Mouse (Mus musculus): ENCODE data around the gene Glyr1. TPM values are rescaled to one million over a fixed set of nuclear protein-coding genes. Genes with fewer than 3 reads are reported as not detected.

Glyr1 gene
- total RNA-seq, 1 experiment from 2014 or later = 106 TPM

GRCm38 (mm10) chr16:5011285-5011684 lies 38.4 kb downstream of the Glyr1 start:
- DNase-seq = no peak

GRCm38 (mm10) chr16:5010371-5010935 lies 39.2 kb downstream of the Glyr1 start:
- DNase-seq = no peak

DNA sequence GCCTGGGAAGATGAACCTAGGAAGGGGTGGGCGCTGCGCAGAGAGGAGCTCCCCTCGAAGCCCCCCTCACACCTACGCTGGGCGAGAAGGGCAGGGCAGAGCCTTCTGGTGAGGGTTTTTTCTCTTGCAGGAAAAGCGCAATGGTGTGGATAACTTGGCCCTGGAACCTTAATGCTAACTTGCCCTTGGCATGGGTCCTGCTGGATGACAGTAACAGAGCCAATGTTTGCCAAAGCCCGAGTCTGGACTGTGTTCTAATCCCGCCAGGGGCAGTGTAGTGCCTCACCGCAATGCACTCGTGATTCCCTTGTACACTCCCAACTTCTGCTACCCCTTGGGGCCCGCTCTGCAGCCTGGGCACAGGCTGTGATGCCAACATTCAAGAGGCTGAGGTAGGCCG lies 41.6 kb downstream of the Glyr1 start:
- DNase-seq = no peak

GRCm38 (mm10) chr16:5007492-5007891 lies 42.2 kb downstream of the Glyr1 start:
- no peak for DNase-seq

DNA sequence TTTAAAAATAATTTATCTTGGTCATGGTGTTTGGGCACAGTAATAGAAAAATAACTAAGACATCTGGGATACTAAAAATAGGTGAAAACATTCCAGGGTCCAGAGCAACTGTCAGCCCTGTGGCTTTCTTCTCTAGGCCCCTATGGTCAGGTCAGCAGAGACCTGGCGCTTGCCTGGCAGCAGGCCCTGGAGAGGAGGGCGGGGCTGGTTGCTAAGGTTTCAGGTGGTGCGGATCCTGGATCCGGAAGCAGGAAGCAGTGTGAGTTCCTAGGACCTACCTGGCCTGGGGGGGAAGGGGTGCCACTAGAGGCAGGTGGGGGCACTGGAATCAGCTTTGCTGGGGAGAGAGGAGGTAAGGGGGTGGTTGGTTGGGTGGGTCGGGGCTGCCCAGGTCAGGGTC lies 42.6 kb downstream of the Glyr1 start, which contains the start of gene Smim22:
Gene Smim22, plus strand, starts transcription at position 222 of the 400 bp plus-strand sequence.
- no peak for DNase-seq

DNA sequence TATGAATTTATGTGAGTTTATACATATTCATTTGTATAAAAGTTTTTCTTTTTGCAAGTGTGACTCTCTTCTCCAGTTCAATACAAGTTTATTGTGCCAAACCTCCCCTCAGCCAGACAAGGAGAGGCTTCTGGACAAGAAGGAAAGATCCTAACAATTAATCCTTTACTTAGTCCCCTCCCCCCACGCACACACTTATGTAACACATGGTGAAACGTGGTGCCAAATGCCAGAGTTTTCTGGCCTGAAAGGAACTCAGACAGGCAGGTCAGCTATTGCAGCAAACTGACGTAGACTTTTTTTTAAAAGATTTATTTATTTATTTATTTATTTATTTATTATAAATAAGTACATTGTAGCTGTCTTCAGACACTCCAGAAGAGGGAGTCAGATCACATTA lies 49.1 kb downstream of the Glyr1 start:
- DNase-seq = no peak

- DNase-seq = no peak
These were observed 50.7 kb downstream of the Glyr1 start for GRCm38 (mm10) chr16:4998984-4999383.

DNA sequence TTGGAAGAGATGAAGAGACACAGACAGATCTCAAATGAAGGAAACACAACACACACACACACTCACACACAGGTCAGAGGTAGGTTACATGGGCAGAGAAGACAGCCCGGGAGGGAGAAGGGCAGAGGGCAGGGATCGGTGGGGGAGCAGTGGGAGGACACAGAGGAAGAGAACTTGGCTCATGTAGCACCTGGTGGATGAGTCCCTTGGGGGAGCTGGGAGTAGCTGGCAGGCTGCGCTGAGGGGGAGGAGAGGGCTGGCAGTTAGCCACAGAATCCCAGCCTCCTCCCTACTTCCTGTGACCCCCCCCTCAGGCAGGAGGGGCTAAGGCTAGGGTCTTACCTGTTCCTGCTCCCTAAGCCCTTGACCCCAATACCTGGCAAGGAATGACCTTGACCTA lies 52.1 kb downstream of the Glyr1 start, which contains the start of gene Sept12:
Gene Sept12, minus strand, starts transcription at position 300 of the 400 bp plus-strand sequence.
- DNase-seq = peak; percentile 15

DNA sequence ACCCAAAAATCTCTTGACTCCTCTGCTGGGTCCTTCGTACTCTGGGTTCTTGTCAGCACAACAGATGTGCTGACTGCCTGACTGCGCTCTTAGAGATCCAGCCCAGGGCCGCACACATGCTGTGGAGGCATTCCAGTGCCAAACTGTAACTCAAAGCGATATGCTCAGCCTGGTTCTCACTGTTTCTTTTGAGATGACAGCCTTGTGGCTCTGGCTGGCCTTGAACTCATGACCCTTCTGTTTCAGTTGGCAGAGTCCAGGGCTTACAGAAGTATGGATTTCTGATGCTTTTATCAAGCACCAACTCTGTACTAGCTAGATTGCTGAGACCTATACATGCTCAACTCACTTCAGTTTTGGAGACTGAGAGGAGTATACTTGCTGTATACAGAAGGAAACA lies 56.4 kb downstream of the Glyr1 start:
- DNase-seq = no peak

- no peak for DNase-seq
These were observed 64.9 kb downstream of the Glyr1 start for GRCm38 (mm10) chr16:4984717-4985116.

DNA sequence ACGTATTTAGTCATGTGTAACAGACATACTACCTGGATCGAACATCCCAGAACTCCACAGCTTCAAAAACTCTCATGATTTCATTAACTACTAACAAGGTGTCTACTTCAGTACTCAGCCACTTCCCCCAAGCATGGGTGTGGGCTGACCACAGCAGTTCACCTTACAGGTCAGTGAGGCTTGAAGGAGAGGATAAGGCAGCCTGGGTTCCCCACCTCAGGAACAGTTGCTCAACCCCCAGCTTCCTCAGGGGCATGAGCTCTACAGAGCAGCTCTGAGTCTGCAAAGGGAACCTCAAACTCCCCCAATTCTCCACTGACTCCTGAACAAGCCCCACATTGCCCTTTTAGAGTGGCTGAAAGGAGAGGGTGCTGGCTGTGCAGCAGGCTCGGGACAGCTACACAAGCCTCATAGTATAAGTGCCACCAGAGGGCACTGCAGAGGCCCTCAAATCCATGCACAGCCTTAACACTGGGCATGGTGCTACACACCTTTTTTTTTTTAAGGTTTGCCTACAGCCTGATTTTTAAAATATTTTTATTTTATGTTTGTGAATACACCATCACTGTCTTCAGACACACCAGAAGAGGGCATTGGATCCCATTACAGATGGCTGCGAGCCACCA lies 69.8 kb downstream of the Glyr1 start:
- no peak for DNase-seq

GRCm38 (mm10) chr16:4978275-4979051 lies 71.2 kb downstream of the Glyr1 start:
- DNase-seq = no peak

DNA sequence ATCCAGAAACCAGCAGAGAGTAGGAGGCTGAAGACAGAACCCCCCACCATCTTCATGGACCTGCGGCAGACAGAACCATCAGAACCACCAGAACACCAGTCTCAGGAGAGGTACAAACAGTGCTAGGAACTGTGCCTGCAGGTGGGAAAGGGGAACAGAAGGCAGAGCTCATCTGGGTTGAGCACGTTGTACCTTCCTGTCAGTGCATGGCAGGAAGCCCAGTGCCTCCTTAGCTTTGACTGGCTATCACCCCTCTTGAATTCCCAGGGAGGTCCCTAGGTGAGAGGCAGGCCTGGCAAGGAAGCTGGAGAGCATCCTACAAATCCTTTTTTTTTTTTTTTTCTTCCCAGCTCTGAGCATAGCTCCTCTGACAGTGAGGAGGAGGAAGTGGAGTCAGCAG lies 73.5 kb downstream of the Glyr1 start:
- no peak for DNase-seq

DNA sequence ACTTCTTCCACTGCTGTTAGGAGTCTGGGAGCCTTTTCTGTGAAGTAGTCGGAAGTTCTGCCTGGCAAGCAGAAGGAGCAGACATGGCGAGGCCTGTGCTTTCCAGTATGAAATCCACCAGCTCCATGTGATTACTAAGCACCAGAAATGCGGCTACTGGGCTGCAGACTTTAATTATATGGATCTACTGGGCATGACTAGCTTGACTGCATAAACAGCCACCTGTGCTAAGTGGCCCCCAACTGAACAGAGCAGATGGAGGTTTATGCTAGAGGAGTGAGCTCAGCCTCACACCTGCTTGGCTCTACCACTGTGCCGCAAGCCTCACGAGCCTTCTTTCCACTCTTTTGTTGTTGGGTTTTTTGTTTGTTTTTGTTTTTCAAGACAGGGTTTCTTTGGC lies 75.1 kb downstream of the Glyr1 start:
- no peak for DNase-seq

DNA sequence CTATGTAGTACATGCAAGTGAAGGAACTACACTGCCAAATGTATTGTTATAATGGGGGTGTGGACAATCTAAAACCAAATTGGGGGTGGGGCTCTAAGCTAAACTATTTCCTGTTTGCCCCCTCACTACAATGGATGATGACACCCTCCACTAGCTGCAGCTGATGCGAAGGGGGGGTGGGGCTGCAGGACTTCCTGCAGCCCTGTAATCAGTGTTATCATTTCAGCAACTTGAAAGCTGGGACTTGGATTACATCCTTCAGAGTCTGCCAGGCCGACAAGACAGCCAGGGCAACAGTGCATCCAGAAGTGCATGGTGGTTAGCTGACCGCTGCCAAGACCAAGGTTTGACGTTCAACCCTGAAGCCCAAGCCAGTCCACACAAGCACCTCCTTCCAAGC lies 78.0 kb downstream of the Glyr1 start:
- DNase-seq = no peak

DNA sequence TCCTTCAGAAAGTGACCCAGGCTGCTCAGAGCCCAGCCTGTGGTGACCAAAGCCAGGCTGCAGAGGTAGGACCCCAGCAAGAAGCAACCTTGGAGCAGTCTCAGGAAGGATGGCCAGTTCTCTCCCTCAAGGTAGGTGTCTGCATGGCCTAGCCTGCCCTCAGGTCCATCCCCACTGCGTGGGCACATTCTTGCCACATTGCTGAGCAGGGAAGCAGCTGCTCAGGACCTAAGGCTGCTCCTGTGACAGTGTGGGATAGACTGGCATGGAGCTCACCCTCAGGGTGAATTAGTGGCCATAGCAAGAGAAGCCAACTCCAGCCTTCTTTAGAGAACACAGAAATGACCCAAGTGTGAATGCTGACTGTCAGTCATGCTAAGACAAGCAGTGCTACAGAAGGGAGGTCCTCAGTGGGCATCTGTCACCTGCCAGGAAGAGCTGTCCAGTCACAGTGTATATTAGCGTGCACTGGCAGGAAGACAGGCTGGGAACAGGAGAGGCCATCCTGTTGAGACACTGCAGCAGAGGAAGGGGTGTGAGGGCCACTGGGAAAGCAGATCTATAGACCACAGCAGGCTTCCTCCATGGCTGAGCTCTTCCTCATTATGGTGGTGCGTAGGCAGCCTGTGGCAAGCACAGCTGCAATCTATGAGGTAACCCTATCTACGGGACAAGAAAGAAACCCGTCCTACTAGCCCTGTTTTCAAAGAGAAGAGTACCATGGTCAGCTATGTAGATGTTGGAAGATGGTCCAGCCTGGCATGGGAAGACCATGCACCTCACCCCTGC lies 80.4 kb downstream of the Glyr1 start:
- no peak for DNase-seq

DNA sequence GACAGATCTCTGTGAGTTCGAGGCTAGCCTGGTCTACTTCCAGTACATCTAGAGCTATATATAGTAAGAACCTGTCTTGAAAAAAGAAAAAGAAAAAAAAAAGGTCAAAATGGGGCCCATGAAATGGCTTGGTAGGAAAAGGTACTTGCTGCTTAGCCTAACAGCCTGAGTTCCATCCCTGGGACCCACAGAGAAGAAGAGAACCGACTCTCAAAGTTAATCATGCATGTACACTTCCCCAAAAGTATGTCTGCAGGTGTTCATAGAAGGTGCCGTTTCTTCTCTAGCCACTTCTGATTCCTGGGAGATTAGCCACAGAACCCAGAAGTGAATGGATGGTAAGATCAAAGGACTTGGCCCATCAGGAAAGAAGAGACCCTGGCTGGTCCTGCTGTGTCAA lies 81.2 kb downstream of the Glyr1 start:
- DNase-seq = no peak

DNA sequence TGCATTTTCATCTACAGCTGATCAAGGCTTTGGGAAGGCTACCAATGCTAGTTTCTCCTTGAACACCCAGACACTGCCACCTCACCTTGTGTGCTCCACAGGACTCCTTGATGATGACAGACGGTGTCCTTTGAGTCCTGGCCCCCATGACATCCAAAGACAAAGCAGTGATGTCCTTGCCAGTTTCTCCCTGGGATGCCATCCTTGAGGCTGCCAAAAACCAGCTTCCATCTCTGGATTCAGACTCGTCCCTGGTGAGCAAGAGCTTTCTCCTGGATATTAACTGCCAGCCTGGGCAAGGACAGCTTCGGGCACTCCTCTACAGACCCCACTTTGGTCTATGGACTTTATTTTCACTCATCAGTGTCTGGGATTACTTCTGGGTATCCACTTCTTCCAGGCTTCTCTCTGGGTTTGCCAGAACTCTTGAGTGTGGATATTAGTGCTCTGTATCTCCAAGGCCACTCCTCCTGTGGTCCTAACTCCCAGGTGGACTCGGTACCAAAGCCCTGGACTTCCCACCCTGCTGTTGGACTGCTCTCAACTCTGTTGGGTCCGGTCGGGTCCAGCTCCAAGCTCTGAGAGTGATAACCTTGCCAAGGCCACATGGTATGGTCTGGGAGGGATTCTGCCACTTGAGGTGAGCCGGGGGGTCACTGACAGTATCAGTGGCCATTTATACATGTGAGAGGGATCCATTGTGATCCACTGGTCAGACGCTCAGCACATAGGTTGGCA lies 84.1 kb downstream of the Glyr1 start:
- DNase-seq = no peak

GRCm38 (mm10) chr16:4964731-4965391 lies 84.8 kb downstream of the Glyr1 start:
- no peak for DNase-seq

Data from adrenal gland, postnatal 25 days (tissue).